Mouse (Mus musculus): ENCODE measurements around the gene Lpin3. TPM values are rescaled to one million over a fixed set of nuclear protein-coding genes. Genes with fewer than 3 reads are reported as not detected.
A peak's percentile ranks its signal among the peaks of the same experiment; 100 is the strongest.

Lpin3 gene
- total RNA-seq, 2 experiments from 2014 or later: 1.6 to 2.9 TPM

- no peak for DNase-seq (ENCODE audit: low spot score)
Observed at GRCm38 (mm10) chr2:160931378-160931777, 50.9 kb downstream of the Lpin3 start.

GRCm38 (mm10) chr2:160932325-160932724, 51.9 kb downstream of the Lpin3 start:
- DNase-seq (ENCODE audit: low spot score): peak; percentile 65

GRCm38 (mm10) chr2:160932981-160933380, 52.5 kb downstream of the Lpin3 start:
- peak; percentile 40 for DNase-seq (ENCODE audit: low spot score)

- no peak for DNase-seq (ENCODE audit: low spot score)
Observed at GRCm38 (mm10) chr2:160933890-160934289, 53.4 kb downstream of the Lpin3 start.

- DNase-seq (ENCODE audit: low spot score): no peak
Observed at GRCm38 (mm10) chr2:160934451-160934850, 54.0 kb downstream of the Lpin3 start.

GRCm38 (mm10) chr2:160940930-160941709, 60.6 kb downstream of the Lpin3 start:
- no peak for DNase-seq (ENCODE audit: low spot score)

- DNase-seq (ENCODE audit: low spot score): no peak
Observed at GRCm38 (mm10) chr2:160942443-160942842, 62.0 kb downstream of the Lpin3 start.

- DNase-seq (ENCODE audit: low spot score): no peak
Observed at GRCm38 (mm10) chr2:160951595-160951994, 71.1 kb downstream of the Lpin3 start.

GRCm38 (mm10) chr2:160953131-160953873, 72.8 kb downstream of the Lpin3 start:
- no peak for DNase-seq (ENCODE audit: low spot score)

GRCm38 (mm10) chr2:160954541-160954940, 74.1 kb downstream of the Lpin3 start:
- no peak for DNase-seq (ENCODE audit: low spot score)

- peak; percentile 63 for DNase-seq (ENCODE audit: low spot score)
Observed at GRCm38 (mm10) chr2:160955331-160955730, 74.9 kb downstream of the Lpin3 start.

Other genes with a start within 250 kb of the Lpin3 start
- 10 to 100 TPM; 29.1 to 36.7 TPM for gene Top1, start 234.8 kb upstream of the Lpin3 start, total RNA-seq (2021)
- gene Plcg1, start 149.4 kb upstream of the Lpin3 start, total RNA-seq (2021): 10 to 100 TPM; 17.3 to 18.0 TPM
- 10 to 100 TPM; 21.0 to 24.3 TPM for gene Zhx3, start 7.7 kb upstream of the Lpin3 start, total RNA-seq (2021)
- gene Emilin3, start 31.7 kb downstream of the Lpin3 start, total RNA-seq (2021): under 1 TPM; 0.07 to 0.17 TPM
- gene Chd6, start 228.4 kb downstream of the Lpin3 start, total RNA-seq (2021): 10 to 100 TPM; 12.0 to 15.4 TPM